Mouse (Mus musculus) Muller cell, postnatal 12 days (primary cell): ENCODE measurements around the gene Nfasc.

Experiments used
- DNase-seq: peaks from one replicate; pipeline ENCODE4 v3.0.0-alpha.2; 2015; ENCODE audit errors: inconsistent ontology term

The Nfasc gene

DNA sequence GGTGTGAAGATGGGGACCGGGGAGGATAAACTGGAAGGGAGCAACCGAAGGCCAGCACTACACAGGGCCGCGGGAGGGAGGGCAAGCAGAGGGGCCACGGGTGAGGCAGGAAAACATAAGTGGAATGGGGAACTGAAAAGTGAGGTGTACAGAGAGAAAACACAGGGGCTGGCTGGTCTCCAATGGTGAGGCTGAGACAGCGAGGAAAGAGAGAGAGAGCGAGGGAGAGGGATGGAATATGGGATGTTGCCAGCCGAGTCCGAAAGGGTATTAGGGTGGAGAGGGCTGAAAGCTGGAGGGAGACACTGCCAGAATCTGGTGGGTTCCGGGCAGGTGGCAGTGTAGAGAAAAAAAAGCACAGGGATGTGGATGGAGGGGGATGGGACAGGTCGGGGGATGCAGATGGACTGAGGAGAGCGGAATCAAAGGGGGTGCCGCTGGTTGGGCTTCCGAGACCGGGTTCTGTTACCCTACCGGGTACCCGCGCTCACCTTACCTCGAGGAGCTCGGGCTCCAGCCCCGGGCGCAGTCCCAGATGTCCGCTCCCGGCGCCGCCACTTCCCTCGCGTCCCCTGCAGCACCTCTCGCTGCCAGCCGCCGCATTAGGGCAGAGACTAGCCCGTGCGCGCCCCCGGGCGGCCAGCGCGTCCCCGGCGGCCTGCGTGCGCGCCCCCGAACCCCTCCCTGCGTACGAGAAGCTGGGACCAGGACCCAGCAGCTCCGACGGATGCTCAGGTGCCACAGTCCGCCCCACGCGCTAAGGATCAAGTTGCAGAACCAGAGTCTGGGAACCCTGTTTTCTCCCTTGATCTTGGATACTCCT lies at the start of gene Nfasc:
Gene Nfasc (minus strand): TSS at position 623 of the 823 bp plus-strand sequence.
- peak; percentile 90 for DNase-seq

DNA sequence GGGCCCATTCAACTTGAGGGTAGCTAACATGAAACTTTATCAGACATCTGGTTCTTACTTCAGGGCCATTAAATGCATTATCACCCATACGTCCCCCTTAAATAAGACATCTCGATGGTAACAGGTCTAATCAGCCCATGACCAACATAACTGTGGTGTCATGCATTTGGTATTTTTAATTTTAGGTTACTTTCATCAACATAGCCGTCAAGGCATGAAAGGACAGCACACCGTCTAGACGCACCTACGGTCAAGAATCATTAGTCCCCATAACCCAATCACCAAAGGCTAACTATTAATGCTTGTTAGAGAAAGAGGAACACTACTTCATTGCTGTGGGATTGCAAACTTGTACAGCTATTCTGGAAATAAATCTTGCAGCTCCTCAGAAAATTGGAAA lies 49.5 kb upstream of the Nfasc start:
- no peak for DNase-seq

DNA sequence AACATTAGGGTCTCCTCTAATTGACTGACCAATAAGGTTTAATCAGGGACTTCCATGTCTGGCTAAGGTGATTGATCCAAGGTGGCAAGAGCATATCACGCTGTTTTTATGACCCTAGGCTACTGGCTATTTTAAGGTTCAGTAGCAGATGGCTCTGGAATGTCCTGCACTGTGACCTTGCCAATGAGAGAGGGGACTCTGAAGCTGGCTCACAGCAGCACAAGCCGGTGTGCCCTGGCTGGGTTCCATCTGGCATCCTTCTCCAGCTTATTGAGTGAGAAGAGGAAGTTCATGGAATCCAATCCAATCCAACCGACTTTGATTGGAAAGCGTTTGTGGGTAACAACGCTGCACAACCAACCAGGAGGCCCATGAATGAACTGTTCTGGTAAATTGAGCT lies 45.3 kb upstream of the Nfasc start:
- DNase-seq, result peak; percentile 66

GRCm38 (mm10) chr1:132781607-132782445 lies 40.2 kb upstream of the Nfasc start:
- DNase-seq, result no peak

DNA sequence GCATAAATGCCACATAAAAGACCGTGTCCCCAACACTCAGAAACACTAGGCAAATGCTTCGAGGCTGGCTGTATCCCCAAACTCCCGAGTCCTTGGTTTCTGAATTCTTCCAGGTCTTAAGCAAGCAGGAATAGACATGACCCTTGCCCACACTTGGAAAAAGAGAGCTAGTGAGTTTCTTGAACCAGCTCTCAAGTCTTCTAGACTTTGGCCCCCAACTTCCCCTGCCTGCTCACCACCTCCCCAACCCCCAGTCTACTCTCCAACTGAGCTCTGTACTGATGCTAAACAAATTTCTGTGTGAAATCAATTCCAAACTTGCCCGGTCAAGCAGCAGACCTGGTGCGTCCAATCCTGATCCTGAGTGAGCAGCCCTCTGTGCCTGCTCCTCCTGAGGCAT lies 39.4 kb upstream of the Nfasc start:
- DNase-seq, result no peak

DNA sequence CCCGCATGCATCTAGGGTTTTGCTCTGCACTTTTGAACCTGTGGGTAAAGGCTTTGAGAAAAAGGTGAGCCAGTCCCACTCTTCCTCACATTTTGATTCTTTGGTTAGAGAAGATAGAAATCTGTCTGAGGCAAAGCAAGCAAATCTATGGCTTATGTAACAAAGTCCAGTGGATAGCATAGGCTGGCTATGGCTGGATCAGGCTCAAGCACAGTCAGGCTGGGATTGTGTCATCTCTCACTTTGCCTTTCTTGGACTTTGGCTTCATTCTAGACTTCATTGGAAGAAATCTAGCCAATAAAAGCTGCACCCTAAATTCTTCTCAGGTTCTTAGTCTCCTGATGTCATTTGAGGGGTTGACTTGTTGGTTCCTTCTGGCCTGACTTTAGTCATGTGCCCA lies 38.7 kb upstream of the Nfasc start:
- no peak for DNase-seq

GRCm38 (mm10) chr1:132774959-132775358 lies 33.4 kb upstream of the Nfasc start:
- DNase-seq, result no peak

- DNase-seq, result no peak
These were observed 29.8 kb upstream of the Nfasc start for GRCm38 (mm10) chr1:132771377-132771776.

DNA sequence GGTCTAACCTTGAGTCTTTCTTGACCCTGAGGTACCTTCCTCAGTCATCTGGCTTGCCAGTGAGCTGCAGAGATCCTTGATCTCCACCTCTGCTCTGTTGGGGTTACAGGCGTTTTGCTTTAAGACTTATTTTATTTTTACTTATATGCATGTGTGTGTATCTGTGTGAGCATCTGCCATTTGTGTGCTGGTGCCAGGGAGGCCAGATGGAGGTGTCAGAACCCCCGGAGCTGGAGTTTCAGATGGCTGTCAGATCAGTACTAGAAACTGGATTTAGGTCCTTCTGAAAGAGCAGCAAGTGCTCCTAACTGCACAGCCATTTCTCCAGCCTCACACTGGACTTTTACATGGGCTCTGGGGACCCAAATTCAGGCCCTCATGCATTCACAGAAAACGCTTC lies 28.0 kb upstream of the Nfasc start:
- DNase-seq, result no peak

DNA sequence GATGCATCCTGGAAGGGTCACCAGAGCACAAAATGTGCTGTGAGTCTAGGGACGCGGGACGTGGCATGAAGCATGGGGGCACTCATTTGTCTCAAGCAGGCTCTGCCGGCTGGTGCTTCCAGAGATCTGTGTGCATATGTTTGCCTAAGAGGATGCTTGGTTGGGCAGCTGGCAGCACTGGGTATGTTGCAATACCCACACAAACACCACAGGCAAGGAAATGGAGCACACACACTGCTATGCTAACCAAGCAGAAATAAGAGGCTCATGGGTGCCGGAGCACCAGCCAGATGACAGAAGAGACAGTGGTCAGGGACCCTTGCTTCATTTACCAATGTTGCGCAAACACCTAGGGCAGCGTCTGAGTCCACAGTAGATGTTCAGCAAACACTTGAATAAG lies 25.8 kb upstream of the Nfasc start:
- DNase-seq, result no peak

- no peak for DNase-seq
These were observed 24.5 kb upstream of the Nfasc start for GRCm38 (mm10) chr1:132765887-132766651.

- no peak for DNase-seq
These were observed 23.6 kb upstream of the Nfasc start for GRCm38 (mm10) chr1:132765222-132765621.

- DNase-seq, result peak; percentile 37
These were observed 17.8 kb upstream of the Nfasc start for GRCm38 (mm10) chr1:132759390-132759789.

DNA sequence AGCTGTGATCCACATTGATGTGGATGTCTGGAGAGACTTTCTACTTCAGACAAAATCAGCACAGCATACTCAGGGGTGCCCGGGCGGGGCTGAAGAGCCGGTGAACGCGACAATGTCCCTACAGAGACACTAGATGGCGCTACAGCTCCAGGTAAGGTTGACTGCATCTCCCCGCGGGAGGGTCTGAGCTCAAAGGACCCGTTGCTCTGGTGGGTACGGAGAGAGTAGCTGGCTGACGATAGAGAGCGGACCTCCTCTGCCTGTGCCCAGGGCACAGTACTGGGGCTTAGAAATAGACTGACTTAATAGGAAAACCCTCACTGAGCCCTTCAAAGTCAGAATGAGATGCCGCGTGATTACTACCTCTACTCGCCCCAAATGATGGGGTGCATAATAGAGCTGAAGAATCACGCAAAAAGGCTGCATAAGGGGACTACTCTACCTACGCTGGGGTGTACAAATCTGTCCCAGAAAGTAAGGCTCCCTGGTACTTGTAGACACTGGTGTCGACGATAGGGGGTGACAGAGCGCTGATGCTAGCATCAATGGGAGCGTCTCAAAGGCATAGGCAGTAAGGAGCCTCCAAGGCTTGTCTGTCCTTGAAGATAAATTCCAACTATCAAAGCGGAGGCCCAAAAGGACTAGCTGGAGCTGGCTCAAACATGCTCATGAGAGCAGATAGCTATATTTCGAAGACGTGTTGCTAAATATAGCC lies 17.2 kb upstream of the Nfasc start:
- peak; percentile 57 for DNase-seq

DNA sequence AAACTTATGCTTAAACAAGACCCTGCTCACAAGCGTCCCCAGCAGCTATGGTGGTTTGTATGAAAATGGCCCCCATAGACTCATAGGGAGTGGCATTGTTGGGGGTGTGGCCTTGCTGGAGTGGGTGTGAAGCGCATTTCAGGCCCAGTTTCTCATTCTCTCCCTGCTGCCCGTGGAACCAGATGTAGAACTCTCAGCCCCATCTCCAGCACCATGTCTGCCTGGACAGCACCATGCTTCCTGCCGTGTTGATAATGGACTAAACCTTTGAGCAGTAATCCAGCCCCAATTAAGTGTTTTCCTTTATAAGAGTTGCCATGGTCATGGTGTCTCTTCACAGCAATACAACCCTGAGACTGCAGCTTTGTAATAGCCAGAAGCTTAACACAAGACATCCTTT lies 13.6 kb upstream of the Nfasc start:
- DNase-seq, result no peak

DNA sequence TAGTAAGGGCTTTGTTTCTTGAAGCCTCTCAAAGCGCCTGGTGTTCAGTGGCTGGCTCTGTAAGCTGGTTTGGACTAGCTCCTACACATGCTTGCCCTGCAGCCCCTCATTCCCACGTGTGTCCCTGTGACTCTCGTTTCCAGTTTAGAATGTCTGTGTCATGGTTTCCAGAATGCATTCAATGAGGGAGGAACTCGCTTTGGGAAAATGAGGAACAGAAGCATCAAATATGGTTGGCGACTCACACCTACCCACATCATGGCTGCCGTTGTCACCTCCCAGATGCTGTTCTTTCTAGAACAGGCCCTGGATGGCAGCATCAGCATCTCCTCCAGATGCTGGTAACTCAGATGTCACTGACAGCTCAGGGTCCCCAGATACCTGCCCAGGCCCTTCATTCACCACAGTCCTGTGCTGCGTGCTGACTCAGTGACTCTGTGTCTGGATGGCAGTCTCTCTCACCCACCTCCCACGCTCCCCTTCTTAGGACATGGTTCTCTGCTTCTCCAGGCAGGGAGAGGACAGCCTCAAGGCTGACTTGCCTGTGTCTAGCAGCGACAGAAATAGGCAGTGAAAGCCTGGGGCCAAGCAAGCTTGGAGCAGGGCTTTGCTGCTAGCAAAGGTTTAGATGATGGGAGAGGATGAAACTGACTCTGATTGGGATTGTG lies 7.8 kb upstream of the Nfasc start:
- DNase-seq, result no peak

GRCm38 (mm10) chr1:132746302-132746701 lies 4.7 kb upstream of the Nfasc start:
- DNase-seq, result no peak

GRCm38 (mm10) chr1:132745636-132746035 lies 4.0 kb upstream of the Nfasc start:
- no peak for DNase-seq

DNA sequence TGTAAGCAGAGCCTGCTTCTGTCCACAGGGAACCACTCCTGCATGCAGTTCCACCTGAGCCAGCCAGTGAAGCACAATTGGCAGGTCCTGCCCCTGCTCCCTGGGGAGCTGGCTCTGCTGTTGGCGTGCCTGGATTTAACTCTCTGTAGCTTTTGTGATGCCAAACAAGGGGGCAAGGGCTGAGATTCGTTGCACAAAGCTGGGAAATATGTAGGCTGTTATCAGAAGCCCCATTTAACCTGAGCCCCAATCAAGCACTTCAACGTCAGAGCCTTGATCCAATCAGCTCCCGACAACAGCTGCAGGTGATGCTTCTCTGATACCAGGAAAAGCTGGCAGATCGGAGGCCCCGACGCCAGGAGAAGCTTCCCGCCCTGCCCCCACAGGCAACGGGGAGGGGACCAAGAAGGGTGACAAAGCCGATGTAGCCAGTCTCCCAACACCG lies 2.5 kb downstream of the Nfasc start:
- DNase-seq, result peak; percentile 4

GRCm38 (mm10) chr1:132736171-132736570 lies 5.4 kb downstream of the Nfasc start:
- DNase-seq, result no peak
